Mouse (Mus musculus): ENCODE measurements at regions not wholly inside any gene's neighbourhood (a gene's known extent, or its start where the extent isn't known, plus 50 kb on each side); places are given as distances from the start of the nearest gene placed in this dataset.
"Not testable (repeated sequence)": the region's sequence is repeated elsewhere in the genome, so short reads cannot be mapped to it uniquely, and the experiment has no call there.

DNA sequence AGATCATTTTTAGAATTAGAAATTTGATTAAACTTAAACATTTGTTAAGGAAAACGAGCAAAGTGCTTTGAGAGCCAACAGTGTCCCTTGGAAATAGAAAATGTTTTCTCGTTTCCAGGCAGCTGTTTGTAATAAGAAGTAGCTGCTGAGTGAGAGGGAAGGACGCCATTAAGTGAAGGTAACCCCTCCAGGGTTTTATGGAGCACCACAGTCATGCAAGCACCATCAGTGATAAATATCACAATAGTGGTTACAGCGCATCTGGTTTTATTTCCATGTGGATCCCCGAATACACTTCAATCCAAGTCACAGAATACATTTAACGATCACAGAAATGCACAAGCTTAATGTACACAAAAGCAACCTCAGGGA, 182.1 kb downstream of the Osr1 start:
- TF ChIP-seq CTCF (IDR thresholded peaks at IDR 0.05; ENCODE audit: borderline replicate concordance, insufficient read depth, low read length) (no peak), POLR2A (IDR thresholded peaks at IDR 0.05; ENCODE audit: low read depth, low read length) (no peak)
- no peak overlapping the region for H3K27ac ChIP-seq (ENCODE audit: insufficient read depth, low read length)
- H3K4me1 ChIP-seq (ENCODE audit: control insufficient read depth, insufficient read depth, low read length) = no peaks in the 10 kb centered on the region
- no peak overlapping the region for H3K4me3 ChIP-seq (ENCODE audit: insufficient read depth, low read length)

DNA sequence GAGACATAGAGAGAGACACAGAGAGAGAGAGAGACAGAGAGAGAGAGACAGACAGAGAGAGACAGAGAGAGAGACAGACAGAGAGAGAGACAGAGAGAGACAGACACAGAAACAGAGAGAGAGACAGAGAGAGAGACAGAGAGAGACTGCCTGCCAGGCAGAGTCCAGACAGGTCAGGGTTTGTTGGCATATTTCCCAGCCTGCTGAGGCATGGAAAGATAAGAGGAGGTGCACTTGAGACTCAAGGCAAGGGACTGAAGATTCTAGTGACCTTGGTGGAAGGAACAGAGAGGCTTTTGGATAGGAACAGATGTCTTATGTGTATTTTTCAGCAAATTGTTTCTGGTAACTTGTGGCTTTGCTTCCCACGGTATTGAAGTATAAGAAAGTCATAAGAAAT, 186.5 kb downstream of the Osr1 start:
- no peak overlapping the region for H3K4me3 ChIP-seq (ENCODE audit: insufficient read depth, low read length)
- no peak overlapping the region for H3K27ac ChIP-seq (ENCODE audit: insufficient read depth, low read length)
- no peaks in the 10 kb centered on the region for H3K4me1 ChIP-seq (ENCODE audit: control insufficient read depth, insufficient read depth, low read length)
- TF ChIP-seq CTCF (IDR thresholded peaks at IDR 0.05; ENCODE audit: borderline replicate concordance, insufficient read depth, low read length) (no peak), POLR2A (IDR thresholded peaks at IDR 0.05; ENCODE audit: low read depth, low read length) (no peak)

DNA sequence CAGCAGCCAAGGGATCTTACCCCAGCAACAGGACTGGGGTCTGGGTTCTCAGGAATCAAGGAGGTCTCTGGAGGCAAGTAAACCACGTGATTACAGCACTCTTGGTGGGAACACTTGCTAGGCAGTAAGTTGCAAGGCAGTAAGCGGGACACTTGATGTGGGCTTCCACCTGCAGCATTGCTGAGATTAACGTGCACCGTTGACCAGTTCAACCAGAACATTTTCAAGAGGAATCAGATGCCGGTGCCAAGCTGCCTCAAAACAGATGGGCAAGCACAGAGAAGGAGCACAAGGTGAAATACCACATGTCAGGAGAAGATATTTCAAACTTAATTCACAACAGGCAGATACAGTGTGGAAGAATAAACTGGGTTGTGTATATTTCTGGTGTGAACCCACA, 190.9 kb downstream of the Osr1 start:
- no peak overlapping the region for H3K27ac ChIP-seq (ENCODE audit: insufficient read depth, low read length)
- no peak for TF ChIP-seq POLR2A (IDR thresholded peaks at IDR 0.05; ENCODE audit: low read depth, low read length)
- TF ChIP-seq CTCF (IDR thresholded peaks at IDR 0.05; ENCODE audit: borderline replicate concordance, insufficient read depth, low read length) = no peak

DNA sequence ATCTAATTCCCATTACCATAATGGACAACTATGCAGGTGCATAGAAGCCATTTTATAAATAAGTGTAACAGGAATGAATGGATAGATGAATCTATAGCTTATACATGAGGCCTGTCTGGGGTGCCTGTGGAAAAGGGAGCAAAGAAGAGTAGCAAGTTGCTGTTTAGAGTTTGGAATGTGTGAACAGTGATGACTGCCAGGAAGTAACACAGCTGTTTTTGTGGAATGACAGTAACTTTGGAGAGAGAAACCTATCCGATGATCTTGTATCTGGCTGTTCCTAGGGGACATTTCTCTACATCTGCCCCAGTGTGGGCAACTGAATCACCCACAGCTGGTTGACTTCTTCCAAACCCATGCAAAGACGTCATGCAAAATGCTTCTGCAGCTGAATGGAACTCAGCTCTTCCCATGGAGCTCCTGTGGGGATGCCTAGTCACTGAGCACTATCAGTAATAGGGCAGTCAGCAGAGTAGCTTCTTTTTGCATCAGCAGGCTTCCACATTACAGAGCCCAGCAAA, 192.4 kb downstream of the Osr1 start:
- H3K4me3 ChIP-seq (ENCODE audit: insufficient read depth, low read length); H3K4me1 ChIP-seq (ENCODE audit: control insufficient read depth, insufficient read depth, low read length); H3K27ac ChIP-seq (ENCODE audit: insufficient read depth, low read length): not testable (repeated sequence)

More for the DNA sequence above, 190.9 kb downstream of the Osr1 start:
- Histone ChIP-seq H3K4me1 (ENCODE audit: control insufficient read depth, insufficient read depth, low read length) (peaks cover 5% of the 10 kb centered on the region), H3K4me3 (ENCODE audit: insufficient read depth, low read length) (no peak overlapping the region)

DNA sequence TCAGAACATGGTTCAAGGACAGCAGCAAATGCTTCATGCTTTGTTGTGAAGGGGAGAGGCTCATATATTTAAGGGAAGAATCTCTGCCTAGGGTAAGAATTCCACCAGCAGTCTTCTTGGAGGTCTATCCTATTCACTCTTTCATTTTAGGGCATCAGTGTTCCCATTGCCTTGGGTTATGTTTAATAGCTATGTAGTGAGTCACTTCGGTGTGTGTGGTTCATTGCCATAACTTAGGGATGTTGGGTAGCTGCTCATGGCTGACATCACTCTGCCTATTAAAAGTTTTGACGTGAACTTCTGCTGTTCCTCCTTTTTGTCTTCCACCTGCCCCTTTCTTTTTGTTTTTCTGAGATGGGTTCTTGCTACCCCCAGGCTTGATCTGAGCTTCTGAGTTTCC, 192.9 kb downstream of the Osr1 start:
- no peak for TF ChIP-seq CTCF (IDR thresholded peaks at IDR 0.05; ENCODE audit: borderline replicate concordance, insufficient read depth, low read length)
- TF ChIP-seq POLR2A (IDR thresholded peaks at IDR 0.05; ENCODE audit: low read depth, low read length) = no peak
- H3K4me3 ChIP-seq (ENCODE audit: insufficient read depth, low read length) = no peak overlapping the region
- peaks cover 5% of the 10 kb centered on the region for H3K4me1 ChIP-seq (ENCODE audit: control insufficient read depth, insufficient read depth, low read length)
- H3K27ac ChIP-seq (ENCODE audit: insufficient read depth, low read length) = no peak overlapping the region

DNA sequence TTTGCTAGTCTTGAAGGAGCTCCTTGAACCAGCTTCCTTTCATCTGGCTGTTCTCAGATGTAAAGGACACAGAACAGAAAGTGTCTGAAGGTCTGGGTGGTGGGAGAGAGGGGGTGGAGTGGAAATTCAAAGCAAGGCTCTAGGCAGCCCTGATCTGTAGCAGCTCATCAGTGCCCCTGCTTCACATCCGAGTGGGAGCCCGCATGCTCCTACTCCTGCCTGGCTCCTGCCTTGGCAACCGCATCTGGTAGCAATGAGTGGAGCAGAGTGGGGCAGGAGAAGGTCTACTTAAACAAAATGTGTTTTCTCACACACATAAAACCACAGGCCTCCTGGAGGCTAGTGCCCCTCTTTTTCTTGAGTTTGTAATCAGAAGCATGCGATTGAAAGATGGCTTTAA, 201.0 kb downstream of the Osr1 start:
- Histone ChIP-seq H3K4me1 (ENCODE audit: control insufficient read depth, insufficient read depth, low read length) (no peaks in the 10 kb centered on the region), H3K27ac (ENCODE audit: insufficient read depth, low read length) (no peak overlapping the region), H3K4me3 (ENCODE audit: insufficient read depth, low read length) (no peak overlapping the region)
- TF ChIP-seq POLR2A (IDR thresholded peaks at IDR 0.05; ENCODE audit: low read depth, low read length) (no peak), CTCF (IDR thresholded peaks at IDR 0.05; ENCODE audit: borderline replicate concordance, insufficient read depth, low read length) (no peak)

DNA sequence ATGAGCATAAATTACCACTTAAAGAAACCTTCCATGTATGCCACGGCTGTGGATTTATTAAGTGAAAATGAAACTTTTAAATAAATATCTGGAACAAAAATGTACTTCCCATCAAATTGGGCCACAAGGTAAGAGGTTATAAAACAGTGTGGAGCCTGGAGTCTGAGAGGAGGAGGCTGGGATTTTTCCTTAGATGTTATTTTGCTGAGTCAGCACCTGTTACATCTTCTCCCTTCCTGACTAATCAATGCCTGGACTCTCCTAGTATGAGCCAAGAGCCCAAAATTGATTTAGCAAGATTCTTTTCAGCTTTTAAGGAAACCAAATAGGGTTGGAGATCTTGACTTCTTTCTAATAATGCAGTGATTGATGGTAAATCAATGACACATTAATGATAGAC, 203.0 kb downstream of the Osr1 start:
- Histone ChIP-seq H3K4me1 (ENCODE audit: control insufficient read depth, insufficient read depth, low read length) (no peaks in the 10 kb centered on the region), H3K4me3 (ENCODE audit: insufficient read depth, low read length) (no peak overlapping the region), H3K27ac (ENCODE audit: insufficient read depth, low read length) (no peak overlapping the region)
- TF ChIP-seq POLR2A (IDR thresholded peaks at IDR 0.05; ENCODE audit: low read depth, low read length) (no peak), CTCF (IDR thresholded peaks at IDR 0.05; ENCODE audit: borderline replicate concordance, insufficient read depth, low read length) (no peak)

DNA sequence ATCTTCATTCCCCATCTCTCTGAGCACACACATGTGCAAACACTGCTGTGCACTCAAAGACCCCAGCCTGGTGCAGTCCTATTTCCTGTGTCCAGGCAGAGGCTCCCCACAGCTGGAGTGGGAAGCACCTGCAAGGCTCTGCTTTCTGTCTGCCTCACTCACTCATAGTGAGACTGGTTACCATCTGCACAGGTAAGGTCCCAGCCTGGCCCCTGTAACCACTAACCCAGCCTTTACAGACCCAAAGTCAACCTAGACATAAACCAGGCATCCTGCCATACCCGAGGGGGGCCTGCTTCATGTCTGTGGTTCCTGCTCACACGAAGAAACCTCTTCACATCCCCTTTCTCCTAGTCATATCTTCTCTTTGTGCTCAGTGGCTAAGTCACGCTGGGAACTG, 232.4 kb downstream of the Osr1 start:
- H3K27ac ChIP-seq (ENCODE audit: insufficient read depth, low read length) = no peak overlapping the region
- no peak for TF ChIP-seq CTCF (IDR thresholded peaks at IDR 0.05; ENCODE audit: borderline replicate concordance, insufficient read depth, low read length)
- TF ChIP-seq POLR2A (IDR thresholded peaks at IDR 0.05; ENCODE audit: low read depth, low read length) = no peak

DNA sequence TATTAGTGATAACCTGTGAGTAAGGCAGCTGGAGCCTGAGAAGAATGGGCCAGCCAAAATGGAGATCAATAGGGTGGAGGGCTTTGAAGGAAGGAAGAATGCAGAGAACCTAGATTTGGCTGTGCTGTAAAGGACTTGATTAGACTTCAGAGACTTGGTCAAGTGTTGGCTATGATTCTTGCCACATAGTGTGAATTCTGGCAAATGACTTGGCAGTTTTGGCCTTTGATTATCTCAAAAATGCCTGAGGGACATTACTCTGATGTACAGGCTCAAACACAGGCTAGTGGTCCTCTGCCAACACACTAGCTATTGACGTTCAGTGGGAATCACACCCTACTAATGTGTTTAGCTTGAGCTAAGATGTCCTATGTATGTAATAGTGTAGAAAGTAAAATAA, 237.5 kb downstream of the Osr1 start:
- Histone ChIP-seq H3K4me1 (ENCODE audit: control insufficient read depth, insufficient read depth, low read length) (no peaks in the 10 kb centered on the region), H3K27ac (ENCODE audit: insufficient read depth, low read length) (no peak overlapping the region)
- TF ChIP-seq POLR2A (IDR thresholded peaks at IDR 0.05; ENCODE audit: low read depth, low read length) (no peak), CTCF (IDR thresholded peaks at IDR 0.05; ENCODE audit: borderline replicate concordance, insufficient read depth, low read length) (no peak)

More for the DNA sequence above, 232.4 kb downstream of the Osr1 start:
- Histone ChIP-seq H3K4me1 (ENCODE audit: control insufficient read depth, insufficient read depth, low read length) (no peaks in the 10 kb centered on the region), H3K4me3 (ENCODE audit: insufficient read depth, low read length) (no peak overlapping the region)

DNA sequence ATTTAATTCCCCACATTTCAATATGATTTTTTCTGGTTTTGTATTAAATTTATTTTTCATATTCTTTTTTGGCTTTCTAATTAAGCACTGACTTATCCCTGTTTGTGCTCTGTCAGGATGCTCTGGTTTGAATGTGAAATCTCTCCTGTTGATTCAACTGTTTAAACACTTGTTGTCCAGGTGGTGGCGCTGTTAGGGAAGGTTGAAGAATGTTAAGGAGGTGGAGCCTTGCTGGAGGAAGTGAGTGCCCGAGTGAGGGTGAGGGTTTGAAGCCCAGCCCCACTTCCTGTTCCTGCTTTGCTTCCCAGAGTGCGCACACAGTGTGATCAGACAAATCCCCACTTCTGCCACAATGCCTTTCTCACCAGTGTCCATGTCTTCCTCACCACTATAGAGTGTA, 263.4 kb downstream of the Osr1 start:
- no peaks in the 10 kb centered on the region for H3K4me1 ChIP-seq (ENCODE audit: control insufficient read depth, insufficient read depth, low read length)
- H3K27ac ChIP-seq (ENCODE audit: insufficient read depth, low read length) = no peak overlapping the region
- H3K4me3 ChIP-seq (ENCODE audit: insufficient read depth, low read length) = no peak overlapping the region
- TF ChIP-seq POLR2A (IDR thresholded peaks at IDR 0.05; ENCODE audit: low read depth, low read length) (no peak), CTCF (IDR thresholded peaks at IDR 0.05; ENCODE audit: borderline replicate concordance, insufficient read depth, low read length) (no peak)

More for the DNA sequence above, 237.5 kb downstream of the Osr1 start:
- no peak overlapping the region for H3K4me3 ChIP-seq (ENCODE audit: insufficient read depth, low read length)

Data from embryonic fibroblast, embryonic 13.5 days (primary cell).